Mouse (Mus musculus): ENCODE results near the gene Slc41a2.

Gene Slc41a2

DNA sequence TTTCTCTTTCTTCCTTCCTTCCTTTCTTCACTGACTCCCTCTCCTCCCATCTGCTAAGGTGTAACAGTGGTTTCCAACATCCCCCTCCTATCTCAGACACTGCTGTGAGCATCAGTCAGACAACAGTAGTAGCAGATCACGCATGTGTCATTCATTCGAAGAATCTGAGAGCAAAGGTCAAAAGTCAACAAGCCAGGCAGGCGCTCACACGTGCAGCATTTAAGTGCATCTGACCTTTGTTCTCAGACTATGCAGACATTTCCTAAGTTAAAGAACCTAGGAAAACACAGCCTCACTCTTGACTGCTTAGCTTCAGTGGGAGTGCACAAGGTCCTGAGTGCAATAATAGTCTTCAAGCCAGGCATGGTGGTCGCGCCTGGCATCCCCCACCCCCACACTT lies 93.6 kb downstream of the Slc41a2 start:
- in situ Hi-C loops (cut with MboI; ENCODE audit: unreplicated experiment in 2 of 2) = no loop called here

DNA sequence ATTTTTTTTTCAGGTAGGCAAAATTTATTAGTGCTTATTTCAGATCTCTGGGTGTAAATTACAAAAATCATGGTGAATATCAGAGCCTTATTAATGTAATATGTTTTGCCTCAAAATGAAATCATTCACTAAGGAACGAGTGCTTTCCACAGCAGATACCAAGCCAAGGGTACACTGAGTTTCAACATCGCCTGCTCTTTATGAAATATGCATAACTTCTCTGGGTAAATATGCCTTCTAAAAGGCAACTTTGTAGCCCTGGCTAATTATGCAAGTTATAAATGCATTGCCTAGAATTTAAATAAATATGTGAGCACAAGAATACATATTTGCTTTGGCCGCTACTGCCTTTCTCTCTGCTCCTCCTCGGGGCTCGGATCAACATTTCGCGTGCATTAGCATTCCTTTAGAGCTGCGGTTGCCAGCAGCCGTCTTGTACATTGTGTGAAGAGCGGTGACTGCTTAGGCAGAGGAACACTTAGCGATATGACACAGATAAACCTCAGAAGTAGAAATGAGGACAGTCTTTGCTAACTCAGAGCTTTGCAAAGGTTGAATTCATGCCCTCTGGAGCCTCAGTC lies 95.5 kb downstream of the Slc41a2 start:
- in situ Hi-C loops (cut with MboI; ENCODE audit: unreplicated experiment in 2 of 2) = no loop called here

DNA sequence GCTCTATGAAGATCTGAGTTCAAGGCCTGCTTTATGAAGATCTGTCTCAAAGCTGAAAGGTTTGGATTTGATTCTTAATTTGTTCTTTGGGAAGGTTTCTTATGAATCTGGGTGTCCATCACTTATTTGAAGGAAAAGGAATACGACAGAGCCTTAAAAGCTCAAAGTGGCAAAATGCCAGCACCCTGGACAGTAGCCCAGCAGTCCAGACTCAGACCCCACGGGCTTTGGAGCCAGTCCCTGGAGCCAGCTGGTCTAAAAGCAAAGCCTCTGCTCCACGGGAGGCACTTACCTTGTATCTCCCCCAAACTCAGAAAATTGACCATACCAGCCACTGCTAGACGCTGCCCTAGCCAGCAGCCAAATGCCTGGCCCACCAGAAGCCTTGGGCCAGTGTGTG lies 103.3 kb downstream of the Slc41a2 start:
- in situ Hi-C loops (cut with MboI; ENCODE audit: unreplicated experiment in 2 of 2) = no loop called here

DNA sequence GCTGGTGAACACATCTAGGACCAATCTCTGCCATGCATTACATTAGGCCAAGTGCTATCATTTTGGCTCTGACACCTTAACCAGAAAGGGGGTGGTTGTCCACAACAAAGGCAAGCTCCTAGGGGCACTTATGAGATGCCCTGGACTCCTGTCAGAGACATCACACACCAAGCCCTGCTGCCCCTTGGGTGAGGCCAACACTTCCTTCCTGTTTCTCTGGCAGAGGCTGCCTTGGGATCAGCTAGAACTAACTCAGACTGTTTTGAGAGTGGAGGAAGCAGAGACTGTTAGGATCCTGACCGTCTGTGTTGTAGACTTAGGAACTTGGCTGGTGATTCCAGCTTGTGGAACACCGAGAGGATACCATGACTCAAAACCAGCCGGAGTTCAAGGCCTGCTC lies 103.7 kb downstream of the Slc41a2 start:
- in situ Hi-C loops (cut with MboI; ENCODE audit: unreplicated experiment in 2 of 2) = no loop called here

DNA sequence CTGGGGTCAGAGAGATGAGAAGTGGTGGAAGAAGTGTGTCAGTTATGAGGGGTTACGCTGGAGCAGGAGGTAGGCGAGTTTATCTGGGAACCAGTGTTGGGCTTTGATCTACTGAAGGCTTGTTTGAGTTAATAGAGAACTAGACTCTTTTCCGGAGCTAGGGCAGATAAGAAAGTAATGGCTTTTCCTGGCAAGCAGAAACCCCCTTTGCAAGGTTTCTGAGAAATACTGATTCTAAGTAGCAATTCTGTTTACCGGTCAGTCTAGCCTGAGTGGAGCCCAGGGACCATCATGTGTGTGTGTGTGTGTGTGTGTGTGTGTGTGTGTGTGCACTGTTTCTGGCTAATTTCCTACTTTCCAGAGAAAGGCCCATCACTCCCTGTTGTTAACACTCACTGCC lies 109.1 kb downstream of the Slc41a2 start:
- in situ Hi-C loops (cut with MboI; ENCODE audit: unreplicated experiment in 2 of 2) = no loop called here

DNA sequence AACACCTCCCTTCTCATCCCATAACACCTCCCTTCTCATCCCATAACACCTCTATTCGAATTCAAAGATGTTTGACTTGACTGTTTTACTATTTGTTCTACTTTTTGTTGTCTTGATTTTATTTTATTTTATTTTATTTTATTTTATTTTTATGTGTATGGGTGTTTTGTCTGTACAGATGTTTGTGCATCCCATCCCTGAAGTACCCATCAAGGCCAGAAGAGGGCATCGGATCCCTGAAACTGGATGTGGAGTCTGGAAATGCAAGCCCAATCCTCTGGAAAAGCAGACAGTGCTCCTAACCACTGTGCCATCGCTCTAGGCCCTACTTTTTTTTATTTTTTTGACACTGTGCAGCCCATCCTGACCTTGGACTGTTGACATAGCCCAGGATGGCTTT lies 112.7 kb downstream of the Slc41a2 start:
- in situ Hi-C loops (cut with MboI; ENCODE audit: unreplicated experiment in 2 of 2) = loop anchor here (25.0 kb wide), 2 partner anchors 287 to 563 kb away; no protein-coding TSS in a partner anchor

DNA sequence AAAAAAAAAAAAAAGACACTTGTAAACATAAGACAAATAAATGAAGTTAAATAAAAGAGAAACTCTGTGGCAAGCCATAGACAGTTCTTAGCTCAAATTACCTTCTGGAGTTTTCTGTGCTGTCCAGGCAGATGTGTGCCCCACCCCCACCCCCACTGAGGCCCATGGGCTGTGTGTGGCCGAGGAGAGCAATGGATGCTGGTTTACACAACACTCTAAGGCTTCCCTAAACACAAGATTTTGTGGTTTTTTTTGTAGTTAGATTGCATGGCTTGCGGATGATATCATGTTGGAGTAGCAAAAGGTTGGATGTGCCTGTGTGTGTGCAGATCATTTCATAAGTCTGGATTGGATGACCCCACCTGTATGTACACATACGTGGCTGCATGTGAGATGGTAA lies 116.8 kb downstream of the Slc41a2 start:
- in situ Hi-C loops (cut with MboI; ENCODE audit: unreplicated experiment in 2 of 2) = loop anchor here (25.0 kb wide), 2 partner anchors 291 to 559 kb away; no protein-coding TSS in a partner anchor

DNA sequence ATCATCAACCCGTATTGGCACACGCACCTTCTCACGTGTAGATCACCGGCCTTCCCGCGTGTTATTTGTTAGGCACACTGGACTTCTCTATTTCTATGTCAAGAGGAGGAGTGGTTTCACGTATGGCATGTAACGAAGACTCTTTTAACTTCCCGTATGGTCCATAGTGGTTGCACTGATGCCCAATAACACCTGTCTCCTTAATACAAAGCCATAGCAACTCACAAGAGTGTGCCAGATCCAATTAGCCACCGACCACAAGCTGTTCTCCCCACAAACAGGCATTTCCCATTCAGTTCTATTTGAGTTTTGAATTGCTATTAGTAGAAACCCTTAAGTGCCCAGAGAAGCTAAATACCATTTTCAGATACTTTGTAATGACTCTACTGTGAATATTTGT lies 117.5 kb downstream of the Slc41a2 start:
- in situ Hi-C loops (cut with MboI; ENCODE audit: unreplicated experiment in 2 of 2) = loop anchor here (25.0 kb wide), 2 partner anchors 292 to 558 kb away; no protein-coding TSS in a partner anchor

DNA sequence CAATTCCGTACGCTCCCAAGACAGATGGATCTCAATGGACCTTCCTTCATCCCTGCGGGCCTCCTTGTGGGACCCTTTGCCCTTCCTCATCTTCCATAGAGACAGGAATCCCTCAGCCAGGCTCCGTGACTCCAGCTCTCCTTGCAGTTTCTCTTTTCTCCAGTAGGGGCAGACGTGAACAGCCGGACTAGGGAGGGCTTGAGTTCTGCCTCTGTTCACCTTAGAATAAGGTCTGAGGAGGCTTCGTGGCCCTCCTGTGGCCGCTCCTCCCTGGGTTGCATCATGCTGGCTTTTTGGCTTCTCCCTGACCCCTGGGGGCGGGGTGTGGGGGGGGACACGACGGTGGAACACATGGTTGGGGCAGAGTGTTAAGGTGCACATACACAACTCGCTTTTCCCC lies 118.0 kb downstream of the Slc41a2 start:
- in situ Hi-C loops (cut with MboI; ENCODE audit: unreplicated experiment in 2 of 2) = loop anchor here (25.0 kb wide), 2 partner anchors 293 to 557 kb away; no protein-coding TSS in a partner anchor

DNA sequence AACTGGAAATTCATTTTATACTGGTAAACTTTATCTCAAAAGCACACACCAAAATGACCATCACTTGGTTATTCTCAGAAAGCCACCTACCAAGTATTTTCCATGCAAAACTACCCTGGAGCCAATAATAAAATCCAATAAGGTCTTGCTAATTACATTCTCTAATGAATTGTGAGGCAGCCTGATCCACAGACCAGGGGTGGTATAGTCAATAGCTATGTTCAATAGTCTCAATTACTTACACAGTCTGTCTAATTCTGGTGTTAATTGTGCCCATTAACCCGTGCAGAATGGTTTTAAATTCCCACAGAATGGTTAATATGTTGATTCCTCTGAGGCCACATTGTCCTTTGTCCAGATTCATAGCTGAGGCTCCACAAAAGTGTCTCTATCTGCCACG lies 118.9 kb downstream of the Slc41a2 start:
- in situ Hi-C loops (cut with MboI; ENCODE audit: unreplicated experiment in 2 of 2) = loop anchor here (25.0 kb wide), 2 partner anchors 294 to 556 kb away; no protein-coding TSS in a partner anchor

DNA sequence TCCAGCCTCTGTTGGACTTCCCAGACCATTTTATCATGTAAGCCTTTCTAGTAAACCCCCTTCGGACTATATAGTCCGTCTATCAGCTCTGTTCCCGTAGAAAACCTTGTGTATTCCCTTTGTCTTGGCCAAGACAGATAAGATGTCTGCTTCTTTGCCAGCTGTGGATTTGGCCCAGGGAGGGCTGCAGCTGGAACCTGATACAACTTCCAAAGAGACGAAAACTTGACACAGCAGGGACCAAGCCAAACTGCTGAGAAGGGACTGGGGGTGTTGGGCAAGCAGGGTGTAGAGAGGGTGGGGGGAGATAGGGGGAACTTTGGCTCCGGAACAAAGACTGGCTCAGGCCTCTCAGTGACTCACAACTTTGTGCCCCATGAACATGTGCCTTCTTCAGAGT lies 120.4 kb downstream of the Slc41a2 start:
- in situ Hi-C loops (cut with MboI; ENCODE audit: unreplicated experiment in 2 of 2) = loop anchor here (25.0 kb wide), 2 partner anchors 295 to 555 kb away; no protein-coding TSS in a partner anchor

DNA sequence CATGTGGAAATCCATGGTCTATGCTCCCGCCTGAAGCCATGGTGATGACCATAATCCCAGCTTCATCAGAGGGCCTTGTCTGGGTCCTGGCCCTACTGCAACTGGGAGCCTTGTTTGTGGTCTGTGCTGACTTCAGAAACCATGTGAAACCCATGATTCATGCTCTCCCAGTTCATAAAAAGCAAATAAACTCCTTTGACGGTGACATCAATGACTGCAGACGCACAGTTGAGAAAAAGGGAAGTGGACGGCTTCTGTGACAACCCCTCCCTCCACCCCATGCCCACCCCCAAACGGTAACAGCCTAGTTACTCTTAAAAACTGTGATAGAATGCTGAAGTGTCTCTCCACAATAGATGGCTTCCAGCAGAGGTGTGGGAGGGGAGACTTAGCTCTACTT lies 122.1 kb downstream of the Slc41a2 start:
- in situ Hi-C loops (cut with MboI; ENCODE audit: unreplicated experiment in 2 of 2) = loop anchor here (25.0 kb wide), 2 partner anchors 297 to 553 kb away; no protein-coding TSS in a partner anchor

DNA sequence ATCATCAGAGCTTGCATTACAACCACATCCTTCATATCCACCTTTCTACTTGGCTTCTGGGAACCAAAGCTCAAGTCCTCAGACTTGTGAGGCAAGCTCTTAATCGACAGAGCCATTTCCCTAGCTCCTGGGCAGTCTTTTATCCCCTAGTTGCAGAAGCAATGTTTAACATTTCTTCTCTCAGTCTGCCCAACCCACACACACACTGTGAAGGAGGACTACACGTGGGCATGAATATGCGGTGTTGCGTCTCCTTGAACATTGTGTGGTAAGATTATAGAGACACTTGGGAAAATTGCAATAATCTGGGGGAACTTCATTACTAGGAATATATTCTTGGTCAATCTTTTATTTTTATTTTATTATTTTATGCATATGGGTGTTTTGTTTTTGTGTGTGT lies 125.1 kb downstream of the Slc41a2 start:
- in situ Hi-C loops (cut with MboI; ENCODE audit: unreplicated experiment in 2 of 2) = loop anchor here (25.0 kb wide), 2 partner anchors 300 to 550 kb away; no protein-coding TSS in a partner anchor

DNA sequence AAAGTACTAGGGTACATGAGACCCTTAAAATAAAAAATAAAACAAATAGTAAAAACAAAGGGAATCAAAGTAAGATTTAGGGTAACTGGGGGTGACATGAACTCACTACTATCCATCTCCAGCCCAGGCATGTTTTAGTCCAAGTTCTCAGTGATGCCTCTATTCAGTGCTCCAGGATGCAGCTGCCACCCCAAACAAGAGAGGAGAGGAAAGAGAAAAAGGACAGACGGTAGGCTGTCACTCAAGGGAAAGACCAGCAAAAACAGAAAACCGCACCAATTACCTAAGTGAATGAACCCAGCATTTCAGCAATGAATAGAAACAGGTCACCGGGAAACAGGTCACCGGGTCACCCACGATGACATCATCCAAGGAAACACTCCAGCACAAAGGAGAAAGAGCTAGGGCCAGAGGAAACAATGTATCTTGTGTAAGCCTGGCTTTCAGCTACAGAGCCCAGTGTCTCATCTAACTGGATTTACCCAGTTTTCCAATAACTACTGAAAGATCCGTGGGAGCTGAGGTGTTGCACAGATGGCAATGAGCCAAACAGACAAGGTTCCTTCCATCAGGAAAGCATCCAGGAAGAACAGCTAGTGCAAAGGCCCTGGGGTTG lies 126.6 kb downstream of the Slc41a2 start:
- in situ Hi-C loops (cut with MboI; ENCODE audit: unreplicated experiment in 2 of 2) = loop anchor here (25.0 kb wide), 2 partner anchors 301 to 549 kb away; no protein-coding TSS in a partner anchor

DNA sequence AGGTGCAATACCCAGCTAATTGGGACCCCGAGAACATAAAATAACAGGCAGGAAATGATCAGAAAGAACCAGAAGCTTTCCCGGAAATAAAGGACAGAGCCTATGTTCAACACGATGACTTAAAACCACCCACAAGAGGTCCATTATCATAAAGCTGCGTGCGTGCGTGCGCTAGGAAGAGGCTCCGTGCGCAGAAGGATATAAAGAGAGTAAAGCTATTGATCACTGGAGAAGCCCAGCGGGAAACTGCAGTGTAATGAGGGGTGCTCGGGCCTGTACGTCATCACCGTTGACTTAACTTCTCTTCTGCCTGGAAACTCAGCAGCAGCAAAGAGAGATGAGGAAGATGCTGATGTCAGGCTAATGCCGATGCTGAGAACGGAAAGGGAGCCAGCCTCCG lies 127.6 kb downstream of the Slc41a2 start:
- in situ Hi-C loops (cut with MboI; ENCODE audit: unreplicated experiment in 2 of 2) = loop anchor here (25.0 kb wide), 2 partner anchors 302 to 548 kb away; no protein-coding TSS in a partner anchor

DNA sequence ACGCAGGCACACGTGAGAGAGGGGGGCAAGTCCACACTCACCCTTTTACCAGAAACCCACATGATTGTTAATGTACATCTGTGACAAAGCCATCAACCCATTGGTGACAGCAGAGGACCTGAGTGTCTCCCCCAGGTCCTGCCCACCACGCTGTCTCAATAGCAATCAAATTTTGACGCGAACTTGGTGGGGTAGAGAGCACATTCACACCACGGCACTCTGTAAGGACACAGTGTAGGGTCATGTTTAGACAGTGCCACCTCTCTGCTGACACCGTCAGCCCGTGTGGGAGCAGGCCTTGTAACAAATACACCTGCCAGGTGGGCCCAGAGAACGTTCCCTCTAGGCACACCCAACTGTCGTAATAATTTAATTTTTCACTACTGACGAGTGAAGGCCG lies 128.3 kb downstream of the Slc41a2 start:
- in situ Hi-C loops (cut with MboI; ENCODE audit: unreplicated experiment in 2 of 2) = loop anchor here (25.0 kb wide), 2 partner anchors 303 to 547 kb away; no protein-coding TSS in a partner anchor

DNA sequence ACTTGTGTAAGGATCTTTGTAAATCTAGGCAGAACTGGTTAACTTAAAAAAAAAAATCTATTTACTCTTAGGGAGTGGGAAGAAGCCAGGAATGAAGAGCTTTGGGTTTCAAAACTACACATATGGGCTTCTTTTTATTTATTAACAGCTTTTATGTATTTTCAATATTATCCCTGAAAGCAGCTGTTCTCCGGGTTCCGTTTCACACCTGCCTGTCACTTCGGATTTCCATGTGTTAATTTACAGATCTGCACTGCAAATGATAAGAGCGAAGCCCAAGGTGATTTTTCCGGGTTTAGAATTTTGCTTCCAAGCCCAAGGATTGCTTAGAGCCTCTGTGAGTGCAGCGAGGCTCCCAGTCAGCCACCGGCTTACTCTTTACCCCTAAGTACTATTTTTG lies 129.2 kb downstream of the Slc41a2 start:
- in situ Hi-C loops (cut with MboI; ENCODE audit: unreplicated experiment in 2 of 2) = loop anchor here (25.0 kb wide), 2 partner anchors 304 to 546 kb away; no protein-coding TSS in a partner anchor

DNA sequence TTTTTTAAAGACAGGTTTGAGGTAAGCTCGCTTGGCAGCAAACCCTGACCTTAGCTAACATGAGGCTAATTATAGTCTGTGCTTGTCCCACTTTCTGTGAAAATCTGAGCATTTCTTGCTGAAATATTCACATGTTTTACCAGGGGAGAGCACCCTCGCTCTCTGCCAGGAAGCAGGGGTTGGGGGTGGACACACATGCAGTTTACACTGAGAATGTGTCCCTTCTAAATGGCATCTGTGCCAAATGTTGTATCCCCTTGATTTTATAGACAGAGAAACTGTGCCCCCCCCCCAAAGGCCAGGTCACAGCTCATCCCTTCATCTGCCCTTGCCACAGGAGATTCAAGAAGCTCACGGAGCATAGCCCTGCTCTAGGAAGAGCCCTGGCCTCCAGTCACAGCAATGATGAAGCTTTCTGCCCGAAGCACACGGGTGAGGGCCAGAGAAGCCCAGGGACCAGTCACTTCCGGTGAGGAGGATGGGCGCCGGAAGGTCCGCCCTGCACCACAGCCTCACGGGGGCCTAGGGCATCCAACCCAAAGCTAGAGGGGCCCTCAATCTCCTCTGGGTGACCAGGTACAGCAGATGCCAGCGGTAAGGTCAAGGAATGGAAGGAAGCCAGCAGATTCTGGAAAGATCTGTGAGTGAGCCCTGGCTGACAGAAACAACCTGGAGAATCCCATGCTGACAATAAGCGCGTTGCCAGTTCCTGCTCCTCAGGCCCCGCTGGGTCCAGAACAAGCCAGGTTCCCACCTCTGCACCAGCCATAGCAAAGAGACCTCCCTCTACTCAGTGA lies 134.6 kb downstream of the Slc41a2 start:
- in situ Hi-C loops (cut with MboI; ENCODE audit: unreplicated experiment in 2 of 2) = loop anchor here (25.0 kb wide), 2 partner anchors 309 to 541 kb away; no protein-coding TSS in a partner anchor

DNA sequence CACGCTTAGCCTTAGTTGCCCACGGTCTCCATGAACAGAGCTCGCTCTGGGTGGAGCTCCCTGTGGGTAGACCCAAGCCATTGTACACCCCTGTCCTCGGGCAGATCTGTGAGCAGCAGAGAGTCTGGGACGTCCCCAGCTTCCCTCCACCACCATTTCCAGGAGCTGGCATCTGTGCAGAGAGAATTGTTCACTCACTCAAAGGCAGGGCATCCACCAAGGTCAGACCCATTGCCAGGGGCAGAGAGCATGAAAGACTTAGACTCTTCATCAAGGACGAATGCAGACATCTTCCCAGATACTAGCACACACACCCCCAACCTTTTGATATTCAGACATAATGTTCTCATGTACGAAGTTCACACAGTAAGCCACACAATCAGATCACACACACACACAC lies 136.2 kb downstream of the Slc41a2 start:
- in situ Hi-C loops (cut with MboI; ENCODE audit: unreplicated experiment in 2 of 2) = loop anchor here (25.0 kb wide), 2 partner anchors 311 to 539 kb away; no protein-coding TSS in a partner anchor

DNA sequence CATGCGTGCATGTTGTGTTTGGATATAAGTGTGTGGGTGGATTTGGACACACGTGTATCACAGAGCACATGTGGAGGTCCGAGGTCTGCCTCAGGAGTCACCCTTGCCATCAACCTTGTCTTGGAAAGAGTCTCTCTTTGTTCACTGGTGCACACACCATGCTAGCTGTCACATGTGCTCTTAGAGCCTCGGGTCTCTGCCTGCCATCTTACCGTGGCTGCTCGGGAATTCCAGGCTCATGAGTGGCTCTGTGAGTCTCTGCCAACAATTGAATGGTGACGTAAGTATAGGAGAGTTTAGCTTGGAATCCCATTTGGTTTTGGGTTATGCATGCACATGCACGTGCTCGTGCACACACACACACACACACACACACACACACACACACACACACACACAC lies 138.4 kb downstream of the Slc41a2 start:
- in situ Hi-C loops (cut with MboI; ENCODE audit: unreplicated experiment in 2 of 2) = loop anchor here (5.0 kb wide), 3 partner anchors 97 to 392 kb away; no protein-coding TSS in a partner anchor

DNA sequence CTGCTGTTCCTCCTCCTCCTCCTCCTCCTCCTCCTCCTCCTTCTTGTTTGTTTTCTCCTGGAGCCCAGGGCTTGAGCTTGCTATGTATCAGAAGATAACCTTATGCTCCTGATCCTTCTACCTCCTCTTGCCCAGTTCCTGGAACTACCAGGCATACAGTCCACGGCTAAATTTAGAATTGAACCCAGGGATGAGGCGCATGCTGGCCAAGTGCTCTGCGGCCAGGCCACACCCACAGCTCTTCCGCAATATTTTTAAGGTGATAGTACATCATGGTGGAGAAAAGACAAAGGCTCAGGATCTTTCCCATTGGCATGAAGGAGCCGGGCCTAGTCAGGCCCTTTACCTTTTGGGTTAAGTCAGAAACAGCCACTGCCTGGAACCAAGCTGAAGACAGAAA lies 139.0 kb downstream of the Slc41a2 start:
- in situ Hi-C loops (cut with MboI; ENCODE audit: unreplicated experiment in 2 of 2) = loop anchor here (5.0 kb wide), 3 partner anchors 96 to 391 kb away; no protein-coding TSS in a partner anchor
